11 mouse cellular contexts compared by ENCODE assay signal in genomic region chr5:120652915-120653701, GRCm38 (mm10). TPM values are rescaled to one million over a fixed set of nuclear protein-coding genes. Genes with fewer than 3 reads are reported as not detected.
A peak's percentile ranks its signal among the peaks of the same experiment; 100 is the strongest.
DNase-seq lines count a peak whose midpoint lies in the region.
"Had no signal": no experiment of that assay in that cellular context is flagged by ENCODE, and none has a peak within 500 bp of the region (broad histone marks: within the 10 kb centered on the region; RNA-seq: fewer than 3 reads in every experiment).

No protein-coding gene starts in this region.

- intact Hi-C loops in left cerebral cortex, postnatal 14 days (cut with DNase I), result no loop called here
- intact Hi-C loops in left cerebral cortex, postnatal 10 days (cut with DNase I), result no loop called here

- DNase-seq in cerebellum, postnatal 36 days, result peak; percentile 38 to 40
- no peak for DNase-seq in cerebellum, adult 11-12 months
- DNase-seq in left cerebral cortex, postnatal 14 days (ENCODE audit: low spot score in 2 of 2), result peak; percentile 46 to 63
- no peak for DNase-seq in left cerebral cortex, postnatal 10 days (ENCODE audit: extremely low spot score in 1 of 2, low spot score in 2 of 2)
- peak; percentile 73 for DNase-seq in brain, adult 2 months (ENCODE audit: low read depth, low spot score)
- peak; percentile 45 to 52 for DNase-seq in right cerebral cortex, postnatal 36 days (ENCODE audit: low spot score in 2 of 2)
- no peak for DNase-seq in lung, postnatal 10 days
- DNase-seq: liver; lung, adult 2 months had no signal

RNA-seq across cellular contexts. Expression of gene Rasal1, which starts 4.5 kb away (rescaled TPM):
- 100 to 1,000 TPM in 1 of 2 experiments, 10 to 100 TPM in 1; 94.2 to 107 TPM for total RNA-seq in left cerebral cortex, postnatal 14 days (2021)
- total RNA-seq in left cerebral cortex, postnatal 10 days (2021), result 100 to 1,000 TPM; 107 to 122 TPM
- total RNA-seq: granulocyte monocyte progenitor cell, adult 5-6 weeks; megakaryocyte, adult 5-6 weeks had no signal

RNA-seq across cellular contexts. Expression of gene Cfap73, which starts 19.1 kb away (rescaled TPM):
- not detected for total RNA-seq in left cerebral cortex, postnatal 14 days (2021)
- 1 to 10 TPM in 1 of 2 experiments, not detected in 1; 1.1 TPM for total RNA-seq in left cerebral cortex, postnatal 10 days (2021)
- total RNA-seq: granulocyte monocyte progenitor cell, adult 5-6 weeks; megakaryocyte, adult 5-6 weeks had no signal

RNA-seq across cellular contexts. Expression of gene Ddx54, which starts 40.6 kb away (rescaled TPM):
- 10 to 100 TPM; 44.5 to 48.0 TPM for total RNA-seq in left cerebral cortex, postnatal 14 days (2021)
- 10 to 100 TPM; 47.5 to 48.8 TPM for total RNA-seq in left cerebral cortex, postnatal 10 days (2021)

RNA-seq across cellular contexts. Expression of gene Rita1, which starts 40.7 kb away (rescaled TPM):
- total RNA-seq in left cerebral cortex, postnatal 14 days (2021), result 10 to 100 TPM; 31.5 to 32.4 TPM
- total RNA-seq in left cerebral cortex, postnatal 10 days (2021), result 10 to 100 TPM; 29.5 to 31.2 TPM

RNA-seq across cellular contexts. Expression of gene Dtx1, which starts 58.6 kb away (rescaled TPM):
- total RNA-seq in left cerebral cortex, postnatal 14 days (2021), result 10 to 100 TPM; 72.6 to 80.1 TPM
- total RNA-seq in left cerebral cortex, postnatal 10 days (2021), result 10 to 100 TPM; 84.4 to 90.4 TPM
- total RNA-seq: granulocyte monocyte progenitor cell, adult 5-6 weeks had no signal

Comparison
In these comparisons a context has a peak if more than half of its experiments do, and no peak if none do; other contexts are left out.
1. DNase-seq: peak in cerebellum, postnatal 36 days (2 of 2), left cerebral cortex, postnatal 14 days (2 of 2), brain, adult 2 months (single experiment) and right cerebral cortex, postnatal 36 days (2 of 2); none in cerebellum, adult 11-12 months (single experiment), left cerebral cortex, postnatal 10 days (0 of 2) and lung, postnatal 10 days (single experiment).